Mouse (Mus musculus): Measurements from ENCODE around the gene Them5. TPM values are rescaled to one million over a fixed set of nuclear protein-coding genes. Genes with fewer than 3 reads are reported as not detected.

The Them5 gene
- total RNA-seq (2023): not detected

DNA sequence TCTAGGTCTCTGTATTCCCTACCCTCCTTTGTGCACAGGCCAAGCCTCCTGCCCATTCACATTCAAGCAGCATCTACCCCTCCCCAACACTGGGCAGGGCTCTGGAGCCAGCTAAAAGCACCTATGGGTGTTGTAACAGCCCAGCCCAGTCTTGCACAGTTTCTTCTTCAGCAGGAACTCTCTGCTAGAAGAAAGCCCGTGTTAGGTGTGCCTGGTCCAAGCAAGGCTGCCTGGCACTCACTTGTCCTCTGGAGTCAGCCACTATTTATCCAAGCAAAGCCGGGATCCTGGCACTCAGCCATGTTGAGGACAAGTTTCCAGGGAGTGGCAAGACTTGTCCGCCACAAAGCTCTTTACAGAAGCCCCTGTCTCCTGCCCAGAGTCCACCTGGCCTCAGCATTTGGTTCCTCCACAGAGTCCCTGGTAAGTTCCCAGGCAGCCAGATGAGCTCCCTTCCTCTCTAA, at the start of gene Them5:
TSS of gene Them5 (plus strand) at position 141 of the 464 bp plus-strand sequence.

GRCm38 (mm10) chr3:94309633-94310363, 32.1 kb upstream of the Them5 start, which contains the start of gene Them4:
TSS of gene Them4 (plus strand) at chr3:94310089.

GRCm38 (mm10) chr3:94362138-94362537, 20.2 kb downstream of the Them5 start, which contains the start of gene C2cd4d:
TSS of gene C2cd4d (plus strand) at chr3:94362438.

GRCm38 (mm10) chr3:94372641-94373040, 30.7 kb downstream of the Them5 start, which contains the start of gene Rorc:
TSS of gene Rorc (plus strand) at chr3:94372794.

Other genes starting within 250 kb of the Them5 start
- gene Gm10696, start 163.9 kb upstream of the Them5 start, total RNA-seq (2023): not detected
- not detected for gene Gm5286, start 145.4 kb upstream of the Them5 start, total RNA-seq (2023)
- gene Gm4778, start 78.1 kb upstream of the Them5 start, total RNA-seq (2023): not detected
- gene Them4, start 32.0 kb upstream of the Them5 start, total RNA-seq (2023): 1 to 10 TPM in 1 of 2 experiments, under 1 TPM in 1; 0.82 to 1.5 TPM
- not detected for gene C2cd4d, start 20.3 kb downstream of the Them5 start, total RNA-seq (2023)
- under 1 TPM in 1 of 2 experiments, not detected in 1; 0.38 TPM for gene Rorc, start 30.7 kb downstream of the Them5 start, total RNA-seq (2023)
- gene Lingo4, start 56.4 kb downstream of the Them5 start, total RNA-seq (2023): under 1 TPM in 1 of 2 experiments, not detected in 1; 0.18 TPM
- gene Tdrkh, start 71.2 kb downstream of the Them5 start, total RNA-seq (2023): 1 to 10 TPM in 1 of 2 experiments, under 1 TPM in 1; 1.00 to 1.5 TPM
- 10 to 100 TPM; 16.4 to 18.9 TPM for gene Mrpl9, start 101.2 kb downstream of the Them5 start, total RNA-seq (2023)
- gene Oaz3, start 101.8 kb downstream of the Them5 start, total RNA-seq (2023): not detected
- not detected for gene Celf3, start 136.2 kb downstream of the Them5 start, total RNA-seq (2023)
- 1 to 10 TPM in 1 of 2 experiments, under 1 TPM in 1; 0.82 to 1.1 TPM for gene Riiad1, start 138.2 kb downstream of the Them5 start, total RNA-seq (2023)
- gene Snx27, start 240.6 kb downstream of the Them5 start, total RNA-seq (2023): 10 to 100 TPM; 47.6 to 52.3 TPM